Mouse (Mus musculus) bone marrow, adult 2 months (tissue): ENCODE data around the gene Olfr923.

Source experiments
- CTCF ChIP-seq: fragments of 200-500 bp; IDR thresholded peaks from 2 replicates; pipeline ENCODE4 v1.5.1; 2011; ENCODE audit warnings: low read length, control low read depth; ENCODE audit not compliant: control insufficient read depth, insufficient read depth
- POLR2A ChIP-seq: fragments of 200-500 bp; IDR thresholded peaks from 2 replicates; pipeline ENCODE4 v1.6.1; 2011; ENCODE audit warnings: low read depth, mild to moderate bottlenecking, control low read depth, low read length, borderline replicate concordance; ENCODE audit not compliant: control insufficient read depth

GRCm38 (mm10) chr9:38833027-38833426 lies 6.7 kb downstream of the Olfr923 start:
- TF ChIP-seq CTCF, result no peak
- no peak for TF ChIP-seq POLR2A
